Mouse (Mus musculus) MEL (cell line): ENCODE data around the gene Runx3. TPM values are rescaled to one million over a fixed set of nuclear protein-coding genes. Genes with fewer than 3 reads are reported as not detected.

Source experiments
- DNase-seq: peaks from one replicate; pipeline ENCODE4 v3.0.0; 2011; ENCODE audit warnings: low read depth, low spot score
- H3K27ac ChIP-seq: 2 replicates; pipeline ENCODE4 v1.5.1; 2012; ENCODE audit warnings: low read depth, mild to moderate bottlenecking, control low read depth, low read length, moderate library complexity; ENCODE audit not compliant: control insufficient read depth
- H3K27me3 ChIP-seq, 2 experiments: fragments of 150-350 bp in 1 of 2; sonication (generic) in 1 of 2; 2 replicates each; pipeline ENCODE4 v1.6.1; 2012; ENCODE audit warnings: low read length in 2 of 2, mild to moderate bottlenecking in 2 of 2, improper control_type of control experiment in 1 of 2, moderate library complexity in 1 of 2; ENCODE audit not compliant: insufficient read depth in 2 of 2, control insufficient read depth in 1 of 2
- H3K36me3 ChIP-seq, 2 experiments: 2 replicates each; pipeline ENCODE4 v1.6.1; 2012 to 2014; ENCODE audit warnings: low read length in 2 of 2, improper control_type of control experiment in 1 of 2, inconsistent platforms in 1 of 2, mild to moderate bottlenecking in 1 of 2; ENCODE audit not compliant: insufficient read depth in 2 of 2, control insufficient read depth in 1 of 2
- H3K4me1 ChIP-seq, 2 experiments: fragments of 150-350 bp in 1 of 2; sonication (generic) in 1 of 2; 2 replicates each; pipeline ENCODE4 v1.6.1; 2012; ENCODE audit warnings: low read length in 2 of 2, improper control_type of control experiment in 1 of 2, mild to moderate bottlenecking in 1 of 2; ENCODE audit not compliant: insufficient read depth in 2 of 2, control insufficient read depth in 1 of 2
- H3K4me3 ChIP-seq, 2 experiments: fragments of 150-350 bp in 1 of 2; sonication (generic) in 1 of 2; 2 replicates each; pipeline ENCODE4 v1.5.1; 2012; ENCODE audit warnings: low read depth in 2 of 2, low read length in 2 of 2, mild to moderate bottlenecking in 2 of 2, moderate library complexity in 2 of 2, control low read depth in 1 of 2, improper control_type of control experiment in 1 of 2; ENCODE audit not compliant: control insufficient read depth in 1 of 2, insufficient read depth in 1 of 2
- H3K79me2 ChIP-seq: 2 replicates; pipeline ENCODE4 v1.6.1; 2012; ENCODE audit warnings: mild to moderate bottlenecking, low read length, moderate library complexity; ENCODE audit not compliant: control insufficient read depth, poor library complexity, insufficient read depth
- H3K9ac ChIP-seq: 2 replicates; pipeline ENCODE4 v1.6.1; 2012; ENCODE audit warnings: low read depth, mild to moderate bottlenecking, control low read depth, low read length, moderate library complexity; ENCODE audit not compliant: control insufficient read depth, poor library complexity, severe bottlenecking
- H3K9me3 ChIP-seq: fragments of 150-350 bp; sonication (generic); replicated peaks from 2 replicates; pipeline ENCODE4 v1.6.1; 2012; ENCODE audit warnings: mild to moderate bottlenecking, low read length, improper control_type of control experiment, moderate library complexity; ENCODE audit not compliant: insufficient read depth
- CHD2 ChIP-seq: IDR thresholded peaks from 2 replicates; pipeline ENCODE4 v1.6.1; 2011; ENCODE audit warnings: low read length, improper control_type of control experiment
- ELF1 ChIP-seq: IDR thresholded peaks from 2 replicates; pipeline ENCODE4 v1.6.1; 2014; ENCODE audit warnings: low read depth, mild to moderate bottlenecking, inconsistent platforms, low read length, improper control_type of control experiment, moderate library complexity
- EP300 ChIP-seq, 2 experiments: IDR thresholded peaks; 2 replicates each; pipeline ENCODE4 v1.6.1; 2011; ENCODE audit warnings: improper control_type of control experiment in 2 of 2, low read length in 2 of 2, low read depth in 1 of 2, mild to moderate bottlenecking in 1 of 2
- ETS1 ChIP-seq: IDR thresholded peaks from 2 replicates; pipeline ENCODE4 v1.6.1; 2012; ENCODE audit warnings: low read depth, mild to moderate bottlenecking, inconsistent platforms, low read length, improper control_type of control experiment, moderate library complexity
- HCFC1 ChIP-seq: IDR thresholded peaks from 2 replicates; pipeline ENCODE4 v1.6.1; 2012; ENCODE audit warnings: low read depth, mild to moderate bottlenecking, inconsistent platforms, low read length, improper control_type of control experiment, moderate library complexity
- MAX ChIP-seq: IDR thresholded peaks from 2 replicates; pipeline ENCODE4 v1.6.1; 2011; ENCODE audit warnings: low read length, improper control_type of control experiment
- MYC ChIP-seq: IDR thresholded peaks from 2 replicates; pipeline ENCODE4 v1.6.1; 2011; ENCODE audit warnings: low read depth, mild to moderate bottlenecking, low read length, improper control_type of control experiment, moderate library complexity
- POLR2A ChIP-seq, 2 experiments: IDR thresholded peaks; 2 replicates each; pipeline ENCODE4 v1.6.1; 2011 to 2012; ENCODE audit warnings: low read length in 2 of 2, mild to moderate bottlenecking in 2 of 2, control low read depth in 1 of 2, improper control_type of control experiment in 1 of 2, low read depth in 1 of 2, moderate library complexity in 1 of 2; ENCODE audit not compliant: control insufficient read depth in 1 of 2, insufficient read depth in 1 of 2, poor library complexity in 1 of 2
- RCOR1 ChIP-seq: IDR thresholded peaks from 2 replicates; pipeline ENCODE4 v1.6.1; 2012; ENCODE audit warnings: low read depth, mild to moderate bottlenecking, inconsistent platforms, low read length, improper control_type of control experiment
- TAL1 ChIP-seq: IDR thresholded peaks from 2 replicates; pipeline ENCODE4 v1.6.1; 2012; ENCODE audit warnings: mild to moderate bottlenecking, inconsistent platforms, low read length, moderate library complexity, mixed read lengths
- TCF12 ChIP-seq: IDR thresholded peaks from 2 replicates; pipeline ENCODE4 v1.6.1; 2014; ENCODE audit warnings: low read depth, mild to moderate bottlenecking, inconsistent platforms, low read length, improper control_type of control experiment, moderate library complexity
- UBTF ChIP-seq: IDR thresholded peaks from 2 replicates; pipeline ENCODE4 v1.6.1; 2012; ENCODE audit warnings: low read depth, mild to moderate bottlenecking, inconsistent platforms, low read length, improper control_type of control experiment, moderate library complexity, borderline replicate concordance; ENCODE audit not compliant: insufficient read depth
- ZC3H11A ChIP-seq: IDR thresholded peaks from 2 replicates; pipeline ENCODE4 v1.6.1; 2012; ENCODE audit warnings: low read depth, mild to moderate bottlenecking, inconsistent platforms, low read length, improper control_type of control experiment
- ZMIZ1 ChIP-seq: IDR thresholded peaks from 2 replicates; pipeline ENCODE4 v1.6.1; 2012; ENCODE audit warnings: low read depth, mild to moderate bottlenecking, inconsistent platforms, low read length, improper control_type of control experiment, moderate library complexity
- ZNF384 ChIP-seq: IDR thresholded peaks from 2 replicates; pipeline ENCODE4 v1.6.1; 2012; ENCODE audit warnings: low read depth, mild to moderate bottlenecking, inconsistent platforms, low read length, improper control_type of control experiment
- polyA plus RNA-seq, 2 experiments: library from polyadenylated mRNA; stranded (reverse) in 1 of 2; unstranded in 1 of 2; fragments of >175 nt in 1 of 2; fragments of >200 nt in 1 of 2; gene quantifications; 2 replicates each; pipeline versions ENCODE4 v1.2.1 to v1.2.4; 2012; ENCODE audit warnings: low replicate concordance in 2 of 2, low read depth in 1 of 2; ENCODE audit not compliant: insufficient read length in 2 of 2, insufficient read depth in 1 of 2, missing spikeins in 1 of 2
- total RNA-seq: library from RNA; depleted of rRNA; stranded (reverse); fragments of 300-350 nt; gene quantifications from 2 replicates; pipeline ENCODE4 v1.2.3, GENCODE M21; 2012

The Runx3 gene
- total and polyA plus RNA-seq, 3 experiments = 4.3 to 29.2 TPM; not detected in 1

- Histone ChIP-seq H3K27ac (no peak overlapping the region), H3K9ac (no peak overlapping the region), H3K9me3 (no peaks in the 10 kb centered on the region), H3K4me3 (no peak overlapping the region), H3K27me3 (no peaks in the 10 kb centered on the region), H3K36me3 (peaks cover 0 to 2% of the 10 kb centered on the region in 2 experiments; a peak in 1 of 4 replicates), H3K4me1 (peaks cover 0 to 8% of the 10 kb centered on the region in 2 experiments; a peak in 3 of 4 replicates), H3K79me2 (peaks cover 24% of the 10 kb centered on the region)
- TF ChIP-seq CHD2 (no peak), EP300 (IDR thresholded peaks at IDR 0.05; ENCODE audit: low read depth in 1 of 2, low read length in 2 of 2) (no peak), RCOR1 (no peak), MAX (no peak), POLR2A (IDR thresholded peaks at IDR 0.05; ENCODE audit: control insufficient read depth in 1 of 2, insufficient read depth in 1 of 2, low read depth in 1 of 2, low read length in 2 of 2, poor library complexity in 1 of 2) (no peak), ETS1 (no peak)
- DNase-seq = no peak
Measured at GRCm38 (mm10) chr4:135155106-135155800, 34.8 kb downstream of the Runx3 start.

- Histone ChIP-seq H3K4me1 (peaks cover 0 to 5% of the 10 kb centered on the region in 2 experiments; a peak in 2 of 4 replicates), H3K27me3 (no peaks in the 10 kb centered on the region), H3K27ac (no peak overlapping the region), H3K9me3 (no peaks in the 10 kb centered on the region), H3K79me2 (peaks cover 24% of the 10 kb centered on the region), H3K36me3 (peaks cover 0 to 2% of the 10 kb centered on the region in 2 experiments; a peak in 1 of 4 replicates), H3K4me3 (no peak overlapping the region), H3K9ac (no peak overlapping the region)
- no peak for TF ChIP-seq ZC3H11A
- no peak for TF ChIP-seq TCF12
- TF ChIP-seq ZNF384 = no peak
- TF ChIP-seq ZMIZ1 = no peak
- no peak for DNase-seq
Measured at GRCm38 (mm10) chr4:135155805-135156469, 35.5 kb downstream of the Runx3 start.

- H3K4me1 ChIP-seq = peaks cover 0 to 5% of the 10 kb centered on the region in 2 experiments; a peak in 2 of 4 replicates
Measured at GRCm38 (mm10) chr4:135156531-135156930, 36.1 kb downstream of the Runx3 start.

More at GRCm38 (mm10) chr4:135156531-135156930, 36.1 kb downstream of the Runx3 start:
- Histone ChIP-seq H3K9ac (no peak overlapping the region), H3K27ac (no peak overlapping the region), H3K9me3 (no peaks in the 10 kb centered on the region), H3K36me3 (peaks cover 0 to 2% of the 10 kb centered on the region in 2 experiments; a peak in 1 of 4 replicates), H3K4me3 (no peak overlapping the region), H3K27me3 (no peaks in the 10 kb centered on the region), H3K79me2 (peaks cover 24% of the 10 kb centered on the region)
- no peak for DNase-seq
- no peak for TF ChIP-seq MYC
- no peak for TF ChIP-seq TAL1
- no peak for TF ChIP-seq UBTF
- no peak for TF ChIP-seq TCF12
- no peak for TF ChIP-seq HCFC1
- TF ChIP-seq ELF1 = no peak
- no peak for TF ChIP-seq EP300 (IDR thresholded peaks at IDR 0.05; ENCODE audit: low read depth in 1 of 2, low read length in 2 of 2)
